Mouse (Mus musculus) ES-Bruce4 (cell line): ENCODE results near the gene Enpp6. TPM values are rescaled to one million over a fixed set of nuclear protein-coding genes. Genes with fewer than 3 reads are reported as not detected.

Experiments used
- H3K27ac ChIP-seq: 2 replicates; pipeline ENCODE4 v1.5.1; 2012; ENCODE audit warnings: low read length, inconsistent platforms; ENCODE audit not compliant: insufficient read depth
- H3K27me3 ChIP-seq: 2 replicates; pipeline ENCODE4 v1.6.1; 2012; ENCODE audit warnings: mild to moderate bottlenecking, low read length, inconsistent platforms; ENCODE audit not compliant: control insufficient read depth, poor library complexity, insufficient read depth, severe bottlenecking
- H3K36me3 ChIP-seq: 2 replicates; pipeline ENCODE4 v1.6.1; 2012; ENCODE audit warnings: inconsistent platforms, mild to moderate bottlenecking, low read length, moderate library complexity; ENCODE audit not compliant: control insufficient read depth, poor library complexity, insufficient read depth, severe bottlenecking
- H3K4me1 ChIP-seq: one replicate; pipeline ENCODE4 v1.8.1; 2011; ENCODE audit warnings: low read length; ENCODE audit not compliant: control insufficient read depth, insufficient read depth
- H3K4me3 ChIP-seq: 2 replicates; pipeline ENCODE4 v1.5.1; 2011; ENCODE audit warnings: low read depth, mild to moderate bottlenecking, low read length
- H3K9ac ChIP-seq: 2 replicates; pipeline ENCODE4 v1.6.1; 2012; ENCODE audit warnings: low read depth, mild to moderate bottlenecking, inconsistent platforms; ENCODE audit not compliant: poor library complexity, severe bottlenecking
- H3K9me3 ChIP-seq: replicated peaks from 2 replicates; pipeline ENCODE4 v1.6.1; 2012; ENCODE audit warnings: mild to moderate bottlenecking, low read length, inconsistent platforms; ENCODE audit not compliant: control insufficient read depth, poor library complexity, insufficient read depth, severe bottlenecking
- CTCF ChIP-seq: IDR thresholded peaks from one replicate; pipeline ENCODE4 v1.8.1; 2011; ENCODE audit warnings: low read depth, low read length
- EP300 ChIP-seq: IDR thresholded peaks from 2 replicates; pipeline ENCODE4 v1.6.1; 2011; ENCODE audit warnings: low read depth, low read length; ENCODE audit not compliant: insufficient read depth
- POLR2A ChIP-seq: IDR thresholded peaks from one replicate; pipeline ENCODE4 v1.8.1; 2011; ENCODE audit warnings: low read length; ENCODE audit not compliant: insufficient read depth
- polyA plus RNA-seq: library from polyadenylated mRNA; stranded (reverse); fragments of >200 nt; gene quantifications from 2 replicates; pipeline ENCODE4 v1.2.4, GENCODE M21; 2011; ENCODE audit warnings: low read depth; ENCODE audit not compliant: missing spikeins, insufficient read depth, insufficient read length

Gene Enpp6
- polyA plus RNA-seq, 1 experiment = not detected

- TF ChIP-seq POLR2A (no peak), CTCF (no peak), EP300 (no peak)
- Histone ChIP-seq H3K27me3 (no peaks in the 10 kb centered on the region), H3K9ac (no peak overlapping the region), H3K9me3 (peaks cover 3% of the 10 kb centered on the region; the same call in 1 of the 2 replicates), H3K4me1 (no peaks in the 10 kb centered on the region), H3K27ac (no peak overlapping the region), H3K36me3 (no peaks in the 10 kb centered on the region), H3K4me3 (no peak overlapping the region)
Measured at GRCm38 (mm10) chr8:47080037-47080436, 93.3 kb downstream of the Enpp6 start.

- H3K4me3 ChIP-seq = no peak overlapping the region
- peaks cover 3% of the 10 kb centered on the region; the same call in 1 of the 2 replicates for H3K9me3 ChIP-seq
- no peak overlapping the region for H3K27ac ChIP-seq
- TF ChIP-seq EP300 (no peak), CTCF (no peak), POLR2A (no peak)
- no peak overlapping the region for H3K9ac ChIP-seq
- no peaks in the 10 kb centered on the region for H3K36me3 ChIP-seq
- no peaks in the 10 kb centered on the region for H3K27me3 ChIP-seq
- H3K4me1 ChIP-seq = no peaks in the 10 kb centered on the region
Measured at GRCm38 (mm10) chr8:47082201-47083027, 95.7 kb downstream of the Enpp6 start.

GRCm38 (mm10) chr8:47090021-47090420, 103.3 kb downstream of the Enpp6 start:
- Histone ChIP-seq H3K9ac (no peak overlapping the region), H3K27ac (no peak overlapping the region), H3K36me3 (no peaks in the 10 kb centered on the region), H3K27me3 (no peaks in the 10 kb centered on the region), H3K4me3 (no peak overlapping the region), H3K9me3 (peaks cover 19% of the 10 kb centered on the region), H3K4me1 (no peaks in the 10 kb centered on the region)
- TF ChIP-seq EP300 (no peak), POLR2A (no peak), CTCF (no peak)

- TF ChIP-seq EP300 = no peak
- TF ChIP-seq CTCF = no peak
- no peak for TF ChIP-seq POLR2A
- H3K4me1 ChIP-seq = no peaks in the 10 kb centered on the region
- no peak overlapping the region for H3K9ac ChIP-seq
- no peaks in the 10 kb centered on the region for H3K27me3 ChIP-seq
- no peaks in the 10 kb centered on the region for H3K36me3 ChIP-seq
- H3K27ac ChIP-seq = no peak overlapping the region
- H3K4me3 ChIP-seq = no peak overlapping the region
- no peaks in the 10 kb centered on the region for H3K9me3 ChIP-seq
Measured at GRCm38 (mm10) chr8:47105617-47106016, 118.9 kb downstream of the Enpp6 start.

GRCm38 (mm10) chr8:47114133-47114796, 127.6 kb downstream of the Enpp6 start:
- Histone ChIP-seq H3K27me3 (no peaks in the 10 kb centered on the region), H3K9ac (no peak overlapping the region), H3K27ac (no peak overlapping the region), H3K4me3 (no peak overlapping the region), H3K9me3 (peaks cover 5% of the 10 kb centered on the region; the same call in 1 of the 2 replicates), H3K36me3 (no peaks in the 10 kb centered on the region), H3K4me1 (no peaks in the 10 kb centered on the region)
- no peak for TF ChIP-seq POLR2A
- TF ChIP-seq CTCF = no peak
- no peak for TF ChIP-seq EP300

GRCm38 (mm10) chr8:47117336-47117735, 130.6 kb downstream of the Enpp6 start:
- Histone ChIP-seq H3K36me3 (no peaks in the 10 kb centered on the region), H3K4me1 (no peaks in the 10 kb centered on the region), H3K27me3 (no peaks in the 10 kb centered on the region), H3K27ac (no peak overlapping the region), H3K4me3 (no peak overlapping the region), H3K9ac (no peak overlapping the region), H3K9me3 (0 out of 2 replicates have a peak, but pooled peaks cover under 1% of the 10 kb centered on the region)
- TF ChIP-seq POLR2A (no peak), CTCF (no peak)
